Mouse (Mus musculus) heart, postnatal 25 days (tissue): ENCODE results near the gene Iqca. TPM values are rescaled to one million over a fixed set of nuclear protein-coding genes. Genes with fewer than 3 reads are reported as not detected.

Experiments
- DNase-seq: peaks from one replicate; pipeline ENCODE4 v3.0.0; 2022; ENCODE audit warnings: low spot score
- intact Hi-C: fragments of 180-260 bp; cut with DNase I; formaldehyde crosslinking; loops from one replicate; pipeline ENCODE4 v1.15.1; 2025
- total RNA-seq, 2 experiments: library from RNA; stranded (reverse); gene quantifications; 2 replicates each; pipeline ENCODE4 v1.2.3; 2021

Gene Iqca
- total RNA-seq, 2 experiments from 2014 or later = not detected

DNA sequence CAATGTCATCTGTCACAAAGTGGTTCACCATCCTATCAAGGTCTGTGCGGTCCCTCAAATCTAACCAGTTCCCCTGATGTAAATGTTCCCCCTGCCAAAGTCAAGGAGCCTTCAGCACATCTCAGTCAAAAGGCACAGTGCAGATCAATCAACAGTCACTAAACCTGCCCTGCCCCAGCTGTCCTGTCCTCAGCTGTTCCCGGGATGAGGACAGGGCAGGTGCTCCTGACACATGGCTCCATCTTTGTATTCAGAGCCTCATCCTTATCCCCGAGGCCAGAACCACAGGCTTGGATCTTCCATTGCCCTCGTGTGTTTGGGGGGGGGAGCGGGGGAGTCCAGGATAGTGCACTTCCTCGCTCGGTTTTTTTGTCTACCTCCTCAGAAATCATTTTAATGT is 3.4 kb upstream of the Iqca start:
- DNase-seq = no peak
- intact Hi-C loops = loop anchor here (5.0 kb wide), 1 partner anchor 94 kb away; no protein-coding TSS in a partner anchor

DNA sequence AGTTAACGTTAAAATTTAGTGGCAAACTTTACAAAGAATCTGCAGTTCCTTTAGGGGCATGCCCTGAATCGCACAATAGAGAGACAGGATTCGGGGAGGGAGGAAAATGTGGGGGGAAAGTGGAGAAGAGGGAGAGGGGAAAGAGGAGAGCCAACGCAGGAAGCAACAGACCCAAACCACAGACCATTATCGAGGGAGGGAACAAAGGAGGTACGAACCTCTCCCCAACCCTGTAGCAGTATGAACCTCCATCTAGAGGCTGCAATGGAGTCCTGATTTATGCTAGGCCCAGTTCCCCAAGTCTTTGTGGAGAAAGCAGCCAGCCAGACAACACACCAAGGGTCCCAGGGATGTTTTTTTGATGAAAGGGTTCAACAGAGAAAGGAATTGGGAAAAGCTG is 586 bp upstream of the Iqca start:
- intact Hi-C loops = no loop called here
- DNase-seq = no peak

DNA sequence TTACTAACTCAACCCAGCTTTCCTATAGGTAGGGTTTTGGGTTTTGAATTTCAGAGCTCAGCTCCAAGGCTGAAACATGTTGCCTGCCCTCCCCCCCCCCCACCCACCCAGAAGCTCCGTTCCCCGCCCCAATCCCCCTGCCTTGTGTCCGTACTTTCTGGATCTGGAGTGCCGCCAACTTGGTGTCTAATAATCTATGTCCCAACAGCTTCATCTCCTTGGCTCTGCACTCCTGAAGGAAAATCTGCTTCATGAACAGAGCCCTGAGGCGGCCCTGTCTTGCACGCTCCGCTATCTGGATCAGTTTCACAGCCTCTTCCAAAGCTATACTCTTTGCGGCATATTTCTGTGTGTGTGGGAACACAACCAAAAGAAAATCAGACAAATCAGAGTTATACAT is 13.5 kb downstream of the Iqca start:
- no peak for DNase-seq
- intact Hi-C loops = no loop called here

DNA sequence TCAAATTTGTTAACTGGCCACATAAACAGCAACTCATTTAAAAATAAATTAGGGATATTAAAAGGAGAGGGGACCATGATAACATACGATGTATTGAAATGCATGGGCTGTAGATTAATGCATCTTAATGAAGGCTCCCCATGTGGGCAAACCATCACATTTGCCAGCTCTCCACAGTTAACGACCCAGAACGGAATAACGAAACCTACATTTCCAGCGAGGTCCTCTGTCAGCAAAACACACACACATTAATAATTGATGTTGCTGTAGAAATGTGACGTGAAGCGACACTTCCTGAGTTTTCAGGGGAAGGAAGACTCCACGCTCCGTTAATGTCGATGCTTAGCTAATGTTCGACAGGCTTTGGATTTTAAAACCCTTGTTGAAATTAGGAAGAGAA is 20.8 kb downstream of the Iqca start:
- DNase-seq = no peak
- intact Hi-C loops = no loop called here

DNA sequence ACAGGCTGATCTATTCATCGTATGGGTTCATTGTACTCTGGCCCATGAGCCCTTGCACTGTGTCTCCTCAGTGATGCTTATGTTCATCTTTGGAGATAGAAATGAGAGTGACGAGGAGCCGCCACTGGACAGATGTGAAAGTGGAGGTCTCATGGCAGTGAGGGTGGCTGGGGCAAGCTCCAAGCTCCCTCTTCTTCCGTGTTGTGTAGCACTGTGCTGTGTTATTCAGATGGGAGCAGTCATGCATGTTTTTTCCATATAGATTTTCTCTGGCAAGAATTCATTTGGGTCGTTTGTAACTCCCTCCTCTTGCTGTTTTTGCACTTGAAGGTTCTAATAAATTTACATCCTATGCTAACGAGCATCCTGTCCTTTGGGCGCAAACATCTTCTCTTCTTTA is 21.2 kb downstream of the Iqca start:
- intact Hi-C loops = no loop called here

DNA sequence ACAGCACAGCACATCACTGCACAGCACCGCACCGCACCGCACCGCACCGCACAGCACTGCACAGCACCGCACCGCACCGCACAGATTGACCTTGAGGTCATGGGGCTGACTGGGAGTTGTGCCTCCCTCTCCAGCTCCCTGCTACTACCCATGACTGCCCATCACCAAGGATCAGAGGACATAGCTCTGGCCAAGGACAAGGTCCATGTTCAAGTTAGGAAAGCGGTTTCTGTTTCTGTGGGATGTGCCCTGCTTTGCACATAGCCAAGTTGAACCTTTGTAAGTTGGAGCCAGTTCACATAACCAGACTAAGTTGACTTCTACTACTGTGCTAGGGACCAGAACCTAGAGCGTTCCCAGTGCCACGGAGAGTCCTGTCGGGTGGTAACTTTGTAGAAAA is 28.6 kb downstream of the Iqca start:
- intact Hi-C loops = no loop called here
- DNase-seq = no peak

More for the DNA sequence above, 21.2 kb downstream of the Iqca start:
- no peak for DNase-seq

DNA sequence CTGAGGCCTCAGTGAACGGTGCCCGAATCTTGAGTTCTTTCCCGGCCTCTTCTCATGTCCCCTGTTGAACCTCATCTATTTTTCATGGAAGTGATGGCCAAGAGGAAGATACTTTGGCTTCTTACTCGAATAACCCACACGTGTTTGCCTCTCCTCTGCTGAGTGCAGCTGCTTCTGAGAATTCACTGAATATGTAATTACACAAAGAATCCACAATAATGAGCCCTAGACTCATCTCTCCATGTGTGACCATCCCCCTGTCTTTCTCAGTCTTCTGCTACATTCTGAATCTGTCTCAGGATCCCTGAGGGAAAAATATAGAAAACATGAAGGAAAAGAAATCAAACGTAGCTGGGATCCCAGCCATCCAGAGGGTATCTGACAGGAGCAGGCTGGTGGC is 32.5 kb downstream of the Iqca start:
- intact Hi-C loops = no loop called here

DNA sequence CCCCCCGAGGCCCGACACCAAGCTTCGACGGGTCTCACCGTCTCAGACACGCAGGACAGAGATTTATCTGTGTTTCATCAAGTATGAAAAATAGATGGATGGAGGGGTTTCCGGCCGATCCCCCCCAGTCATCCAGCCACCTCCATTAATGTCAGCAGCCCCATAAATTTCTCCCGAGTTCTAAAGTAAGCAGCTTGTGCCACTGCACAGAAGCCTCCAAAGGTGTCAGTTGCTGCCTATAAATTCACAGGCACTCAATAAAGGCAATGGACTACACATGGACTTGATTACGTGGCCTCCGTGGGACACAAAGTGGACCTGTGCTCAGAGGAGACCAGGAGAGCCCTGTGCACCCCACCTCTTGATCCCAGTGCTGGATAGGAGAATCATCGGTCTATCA is 34.0 kb downstream of the Iqca start:
- intact Hi-C loops = no loop called here
- no peak for DNase-seq

More for the DNA sequence above, 32.5 kb downstream of the Iqca start:
- DNase-seq = no peak

DNA sequence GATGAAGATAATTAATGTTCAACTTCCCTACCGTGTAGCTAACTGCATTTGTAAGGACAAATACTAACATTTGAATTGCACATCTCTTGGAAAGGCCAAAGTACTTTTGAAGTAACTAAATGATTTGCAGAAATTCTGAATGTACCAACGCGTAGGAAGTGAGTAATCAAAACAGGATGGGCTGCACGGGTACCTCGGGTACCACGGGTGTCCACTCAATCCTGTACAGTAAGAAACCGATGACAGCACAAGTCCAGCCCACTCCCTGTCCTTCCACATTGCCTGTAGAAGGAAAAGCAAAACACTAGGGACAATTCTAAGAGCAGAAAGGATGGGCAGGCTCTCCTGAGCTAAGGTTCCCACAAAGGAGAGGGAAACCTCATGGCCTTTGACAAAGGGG is 36.0 kb downstream of the Iqca start:
- DNase-seq = no peak
- intact Hi-C loops = no loop called here

DNA sequence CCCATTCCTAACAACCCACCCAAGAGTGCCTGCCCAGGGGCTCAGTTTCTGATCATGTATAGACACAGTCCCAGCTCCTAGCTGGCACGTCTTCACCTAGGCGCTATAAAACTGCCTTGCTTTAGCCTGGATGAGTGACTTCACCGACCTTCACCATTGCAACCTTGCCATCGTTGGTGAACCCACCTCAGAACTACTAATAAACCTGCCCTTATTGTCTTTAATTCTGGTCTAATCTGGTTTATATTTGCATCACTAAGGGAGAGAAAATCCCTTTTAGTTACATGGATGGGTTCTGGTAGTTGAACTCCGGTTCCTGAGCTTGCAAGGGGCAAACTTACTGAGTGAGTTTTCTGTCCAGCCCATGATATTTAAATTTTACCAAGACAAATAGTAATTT is 38.6 kb downstream of the Iqca start:
- no peak for DNase-seq
- intact Hi-C loops = no loop called here

DNA sequence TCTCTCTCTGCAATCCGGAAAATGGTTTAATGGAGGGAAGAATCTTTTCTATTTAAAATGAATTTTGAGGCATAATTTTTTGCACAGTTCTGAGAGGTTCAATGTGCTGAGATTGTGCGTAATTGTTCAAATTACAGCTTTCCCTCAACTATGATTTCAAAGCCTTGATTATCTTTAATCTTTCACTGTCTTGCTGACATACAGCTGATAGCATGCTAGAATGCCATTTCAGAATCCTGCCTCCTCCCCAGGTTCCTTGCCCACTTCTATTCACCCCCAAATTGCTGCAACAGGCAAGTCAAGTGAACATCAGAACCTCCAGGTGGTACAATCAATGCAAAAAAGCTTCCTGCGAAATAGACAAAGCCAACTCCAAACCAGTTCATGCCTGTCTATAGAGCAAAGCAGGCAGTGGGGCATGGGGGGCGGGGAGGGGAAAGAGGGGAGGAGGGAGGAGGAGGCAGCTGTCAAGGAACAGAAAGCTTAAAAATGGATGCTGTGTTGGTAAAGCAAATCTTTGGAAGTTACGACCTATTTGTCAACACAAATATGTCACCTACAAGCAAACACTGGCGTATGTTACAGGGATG is 39.5 kb downstream of the Iqca start:
- intact Hi-C loops = no loop called here
- DNase-seq = no peak

DNA sequence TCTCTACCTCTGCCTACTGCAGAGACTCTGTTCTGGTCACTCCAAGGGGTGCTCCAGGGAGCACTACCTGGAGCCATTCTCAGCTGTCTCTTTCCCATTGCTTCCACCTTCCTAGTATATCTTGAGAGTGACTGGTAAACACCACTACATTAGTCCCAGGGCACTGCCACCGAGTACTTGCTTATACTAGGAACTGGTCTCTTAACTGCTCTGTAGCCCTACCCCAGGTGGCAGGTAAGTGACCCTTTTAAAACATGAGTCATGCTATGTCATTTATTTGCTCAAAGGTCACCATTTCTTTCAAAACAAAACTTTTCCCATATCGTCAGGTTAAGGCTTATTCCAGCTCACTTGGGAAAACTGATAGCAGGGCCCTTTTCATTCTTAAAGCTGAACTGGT is 40.5 kb downstream of the Iqca start:
- no peak for DNase-seq
- intact Hi-C loops = no loop called here

DNA sequence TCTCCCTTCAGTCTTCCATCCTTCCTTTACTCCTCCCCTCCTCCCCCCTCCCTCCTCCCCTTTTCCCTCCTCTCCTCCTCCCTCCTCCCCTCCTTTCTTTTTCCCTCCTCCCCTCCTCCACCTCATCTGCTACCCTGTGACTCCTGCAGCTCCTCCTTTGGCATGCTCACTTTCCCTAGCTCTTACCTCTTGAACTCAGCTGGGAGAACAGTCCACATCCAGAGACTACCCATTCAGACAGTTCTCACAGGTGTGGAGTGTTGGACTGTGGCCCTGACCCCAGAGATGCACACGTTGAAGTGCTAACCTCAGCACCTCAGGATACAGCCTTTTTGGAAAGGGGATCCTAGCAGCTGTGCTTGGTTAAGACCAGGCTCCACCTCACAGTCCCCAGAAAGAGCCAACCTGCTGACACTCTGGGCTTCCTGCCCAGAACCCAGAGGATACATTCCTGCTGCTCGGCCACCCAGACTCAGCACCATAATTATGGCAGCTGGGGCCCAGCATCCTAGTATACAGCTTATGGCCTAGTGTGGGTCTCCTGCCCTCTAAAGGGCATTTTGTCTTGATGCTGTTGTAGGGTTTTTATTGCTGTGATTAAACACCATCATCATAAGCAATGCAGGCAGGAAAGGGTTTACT is 41.9 kb downstream of the Iqca start:
- no peak for DNase-seq
- intact Hi-C loops = no loop called here

DNA sequence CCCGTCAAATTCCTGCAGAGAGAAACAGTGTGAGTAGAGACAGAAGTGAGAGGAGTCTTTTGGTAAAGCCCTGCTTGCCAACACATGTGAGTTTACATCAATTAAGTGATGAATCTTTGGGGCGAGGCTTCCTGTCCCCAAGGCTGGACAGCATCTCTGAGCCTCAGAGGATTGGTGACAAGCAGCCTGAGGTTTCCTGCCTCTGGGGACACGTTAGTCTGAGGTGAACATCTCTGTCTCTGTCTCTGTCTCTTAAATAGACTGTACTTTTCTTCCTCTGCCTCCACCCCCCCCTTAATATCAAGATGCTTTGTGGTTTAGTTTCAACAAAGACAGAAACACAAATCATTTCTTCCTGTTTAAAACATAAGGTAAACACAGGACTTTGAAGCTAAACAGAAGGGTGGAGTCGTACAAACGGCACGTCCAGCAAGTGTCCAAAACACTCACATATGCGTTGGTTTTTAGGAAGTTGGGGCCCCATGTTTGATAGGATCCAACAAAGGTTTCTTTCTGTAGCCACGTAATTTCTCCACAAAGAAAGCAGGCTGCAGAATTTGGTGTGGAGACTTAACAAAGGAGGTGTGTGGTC is 49.2 kb downstream of the Iqca start:
- intact Hi-C loops = no loop called here
- DNase-seq = no peak

DNA sequence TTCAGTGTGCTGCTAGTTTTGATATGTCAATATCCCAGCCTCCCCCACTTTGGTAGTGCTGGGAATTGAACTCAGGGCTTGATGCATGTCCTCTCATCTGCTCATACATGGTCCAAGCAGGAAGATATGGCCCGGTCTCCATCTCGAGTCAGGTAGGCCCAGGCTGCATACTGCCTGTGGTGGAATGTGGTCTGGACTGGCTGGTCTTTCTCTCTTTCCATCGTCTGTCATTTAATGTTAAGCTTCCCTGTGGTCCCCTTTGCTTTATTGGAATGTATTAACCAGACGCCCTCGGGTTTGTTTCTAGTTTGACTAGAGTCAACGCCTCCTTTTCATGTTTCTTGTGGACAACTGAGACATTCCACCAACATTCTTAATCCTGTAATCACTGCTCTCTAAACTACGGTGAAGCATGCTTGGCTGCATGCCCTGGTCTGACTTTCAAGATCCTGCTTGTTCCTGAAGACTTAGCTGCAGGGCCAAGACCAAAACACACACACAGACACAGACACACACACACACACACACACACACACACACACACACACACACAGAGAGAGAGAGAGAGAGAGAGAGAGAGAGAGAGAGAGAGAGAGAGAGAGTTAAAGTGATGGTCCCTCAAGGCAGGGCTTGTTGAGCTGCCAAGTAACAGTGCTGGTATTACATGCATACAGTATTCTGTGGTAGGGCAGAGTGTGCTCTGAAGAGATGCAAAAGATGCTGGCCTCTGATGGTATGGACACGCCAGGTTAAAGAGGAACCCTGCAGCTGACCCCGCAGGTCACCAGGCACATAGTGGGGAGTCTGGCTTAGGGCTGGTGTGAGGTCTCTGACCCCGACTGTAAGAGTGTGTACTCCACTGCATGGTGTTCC is 52.6 kb downstream of the Iqca start:
- DNase-seq = no peak
- intact Hi-C loops = no loop called here

DNA sequence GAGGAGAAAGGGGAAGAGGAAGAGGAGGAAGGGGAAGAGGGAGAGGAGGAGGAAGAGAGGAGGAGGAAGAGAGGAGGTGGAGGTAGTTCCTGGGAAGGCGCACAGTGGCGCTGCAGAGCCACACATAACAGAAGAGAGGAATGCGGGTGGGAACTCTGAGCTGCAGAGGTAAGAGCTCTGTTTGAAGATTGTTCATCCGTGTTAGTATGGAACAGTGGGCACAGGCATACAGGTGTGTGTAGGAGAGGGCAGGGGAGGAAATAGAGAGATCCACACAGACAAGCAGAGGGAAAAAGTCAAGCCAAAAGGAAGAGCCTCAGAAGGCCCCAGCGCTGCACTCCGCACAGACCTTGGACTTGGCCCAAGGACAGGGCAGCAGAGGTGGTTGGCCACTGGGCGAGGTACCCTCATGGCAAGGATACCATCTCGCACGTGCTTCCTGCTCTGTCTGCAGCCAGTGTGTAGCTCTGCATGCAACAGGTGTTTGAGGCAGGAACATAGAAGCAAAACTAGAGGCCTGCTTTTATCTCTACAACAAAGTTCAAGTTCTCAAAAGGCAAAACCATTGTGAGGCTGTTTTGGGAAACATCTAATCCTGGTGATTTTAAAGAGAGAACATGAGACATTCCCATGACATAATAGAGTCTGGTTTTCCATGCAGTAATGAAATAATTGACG is 60.2 kb downstream of the Iqca start:
- intact Hi-C loops = no loop called here
- no peak for DNase-seq

DNA sequence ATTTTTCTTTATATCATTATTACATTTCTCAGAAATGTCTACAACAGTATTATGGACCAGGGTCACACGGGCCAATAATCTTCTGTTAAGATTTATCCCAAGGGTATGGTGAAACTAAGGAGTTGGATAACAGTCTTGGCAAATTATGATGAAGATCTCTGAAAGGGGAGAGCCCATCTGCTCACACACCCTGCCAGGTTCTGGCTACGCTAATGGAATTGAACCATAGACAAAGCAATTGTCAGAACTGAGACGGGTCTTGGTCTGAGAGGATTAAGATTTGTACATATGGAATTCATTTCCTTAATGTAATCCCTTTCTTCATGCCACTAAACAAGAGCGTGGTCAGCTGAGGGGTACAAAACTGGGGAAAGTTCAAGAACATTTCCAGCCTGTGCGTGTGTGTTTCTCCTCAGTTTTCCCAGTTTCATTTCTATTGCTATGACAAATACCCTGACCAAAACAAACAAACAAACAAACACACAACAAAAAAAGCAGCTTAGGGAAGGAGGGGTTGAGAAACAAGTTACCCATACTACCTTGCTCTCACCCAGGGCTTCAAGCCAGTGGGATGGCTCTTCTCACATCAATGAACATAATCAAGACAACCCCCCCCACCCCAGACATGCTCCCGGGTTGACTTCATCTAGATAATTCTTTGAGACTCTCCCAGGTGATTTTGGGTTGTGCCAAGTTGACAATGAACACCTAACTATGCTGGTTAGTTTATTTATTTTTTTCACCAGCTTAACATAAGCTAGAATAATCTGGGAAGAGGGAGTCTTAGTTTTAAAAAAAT is 64.8 kb downstream of the Iqca start:
- DNase-seq = no peak
- intact Hi-C loops = no loop called here

DNA sequence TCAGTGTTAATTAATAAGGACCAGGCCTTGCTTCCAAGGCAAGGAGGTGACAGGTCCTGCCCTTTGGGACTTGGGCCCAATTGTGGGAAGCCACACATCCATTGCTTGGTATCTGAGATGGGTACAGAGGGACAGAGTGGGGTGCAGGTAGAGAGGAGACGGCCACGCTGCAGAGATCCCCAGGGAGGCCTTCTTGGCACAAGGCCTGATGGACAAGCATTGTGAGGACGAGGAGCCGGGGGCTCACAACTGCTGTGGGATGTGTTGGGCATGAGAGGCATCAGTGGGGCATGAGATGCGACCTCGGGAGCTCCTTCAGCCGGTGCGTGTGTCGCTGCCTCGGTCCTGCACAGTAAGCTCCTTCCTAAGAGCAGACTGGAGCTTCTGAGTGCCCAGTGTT is 66.7 kb downstream of the Iqca start:
- intact Hi-C loops = no loop called here
- DNase-seq = no peak

DNA sequence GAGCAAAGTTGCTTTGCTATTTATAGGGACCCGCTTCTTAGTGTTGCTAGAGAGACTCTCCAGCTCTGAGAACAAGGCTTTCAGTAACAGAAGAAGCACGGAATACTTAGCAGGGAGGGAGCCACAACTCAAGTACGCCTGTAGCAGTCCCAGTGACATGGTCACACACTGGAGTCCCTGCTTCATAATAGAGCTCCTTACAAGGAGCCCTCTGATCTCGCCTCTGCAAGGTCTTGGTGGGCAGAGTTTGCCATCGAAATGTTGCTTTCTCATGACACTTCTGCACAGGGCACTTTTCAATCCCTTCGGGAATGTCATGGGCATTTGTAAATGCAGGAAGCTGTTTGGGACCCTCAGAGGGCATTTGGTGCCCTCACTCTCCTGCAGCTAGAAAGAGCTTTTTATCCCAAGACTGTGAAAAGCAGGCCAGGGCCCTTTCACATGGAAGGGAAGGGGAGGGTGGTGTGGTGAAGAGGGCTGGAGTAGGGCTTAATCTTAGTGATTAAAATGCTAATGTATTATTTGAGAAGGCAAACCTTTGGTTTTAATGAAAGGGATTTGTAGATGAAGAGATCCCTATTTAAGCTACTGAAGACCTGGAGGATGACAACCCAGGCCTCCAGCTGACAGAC is 67.6 kb downstream of the Iqca start:
- intact Hi-C loops = no loop called here
- DNase-seq = no peak
